Mouse (Mus musculus): Measurements from ENCODE around the gene Ahr.
A peak's percentile ranks its signal among the peaks of the same experiment; 100 is the strongest.

GRCm38 (mm10) chr12:35534754-35535236 lies at the start of gene Ahr:
- TF ChIP-seq CTCF (IDR thresholded peaks at IDR 0.05; ENCODE audit: insufficient read depth, low read depth, low read length) (no peak), POLR2A (IDR thresholded peaks at IDR 0.05; ENCODE audit: insufficient read depth, low read depth, low read length) (0 out of 2 replicates have a peak, but pooled peaks have one; percentile 14)

Measured in olfactory bulb, adult 2 months (tissue).